Mouse (Mus musculus): Measurements from ENCODE around the gene Fam163b. TPM values are rescaled to one million over a fixed set of nuclear protein-coding genes. Genes with fewer than 3 reads are reported as not detected.
A peak's percentile ranks its signal among the peaks of the same experiment; 100 is the strongest.

Fam163b gene
- polyA plus RNA-seq, 1 experiment from 2014 or later = 0.24 TPM

DNA sequence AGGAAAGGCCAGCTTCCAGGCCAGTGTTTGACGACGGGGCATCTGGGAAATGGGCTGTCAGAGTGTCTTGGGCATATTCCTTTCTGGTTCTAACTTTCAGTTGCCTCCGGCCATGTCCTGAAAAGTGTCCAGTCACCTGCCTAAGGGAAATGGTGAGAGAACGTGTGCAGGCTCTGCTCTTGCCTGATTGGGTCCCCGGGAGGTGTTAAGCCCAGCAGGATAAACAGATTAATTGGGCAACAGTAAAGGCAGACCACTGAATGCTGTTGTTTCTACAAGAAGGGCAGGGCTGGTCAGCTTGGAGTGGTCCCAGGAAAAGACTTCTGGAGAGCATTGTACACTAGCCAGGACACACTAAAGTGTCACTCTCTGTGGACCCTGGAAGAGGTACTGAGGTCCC lies 53.6 kb downstream of the Fam163b start:
- no peak overlapping the region for H3K9ac ChIP-seq (ENCODE audit: low read length)
- H3K9me3 ChIP-seq (ENCODE audit: control insufficient read depth, low read length) = no peaks in the 10 kb centered on the region
- ATAC-seq (replicated peaks; ENCODE audit: low FRiP score, low TSS enrichment, low read depth) (no peak), DNase-seq (ENCODE audit: low spot score) (no peak)
- no peaks in the 10 kb centered on the region for H3K36me3 ChIP-seq (ENCODE audit: control insufficient read depth, insufficient read depth, low read length)
- H3K27me3 ChIP-seq (replicated peaks; ENCODE audit: control insufficient read depth, insufficient read depth, low read length) = no peaks in the 10 kb centered on the region
- H3K4me3 ChIP-seq (ENCODE audit: low read depth, low read length) = no peak overlapping the region
- H3K4me2 ChIP-seq (ENCODE audit: low read length) = no peak overlapping the region
- 69% methylated on average over 5 of the region's 5 CpGs for WGBS
- peak overlapping the region; percentile 36; the same call in 1 of the 2 replicates for H3K27ac ChIP-seq (ENCODE audit: low read depth)
- H3K4me1 ChIP-seq (replicated peaks; ENCODE audit: control insufficient read depth, insufficient read depth, low read length) = peaks cover 27% of the 10 kb centered on the region

DNA sequence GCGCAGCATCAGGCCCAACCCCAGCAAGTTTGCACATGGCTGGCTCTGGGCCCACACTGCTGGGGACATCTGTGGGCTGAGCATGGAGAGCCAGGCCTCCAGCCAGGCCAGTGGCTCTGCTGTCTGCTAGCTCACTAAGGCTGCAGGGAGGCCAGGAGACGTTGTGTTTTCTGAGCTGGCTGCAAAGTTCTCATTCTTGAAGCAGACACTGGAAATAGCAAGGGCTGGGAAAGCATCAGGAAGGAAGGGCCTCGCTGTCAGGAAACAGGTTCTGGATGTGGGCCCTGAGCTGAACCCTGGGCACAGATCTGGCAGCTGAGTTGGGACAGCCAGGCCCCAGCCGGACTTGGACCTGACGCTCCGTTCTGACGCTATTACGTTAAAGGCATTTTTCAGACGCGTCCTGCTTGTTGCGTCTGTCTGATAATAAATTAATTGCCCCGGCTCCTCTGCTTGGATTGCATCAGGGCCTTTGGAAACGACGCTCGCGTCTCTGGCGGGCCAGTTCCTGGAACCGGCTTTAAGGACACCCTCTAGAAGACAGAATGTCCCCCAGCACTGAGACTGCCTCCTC lies 54.1 kb downstream of the Fam163b start:
- H3K27me3 ChIP-seq (replicated peaks; ENCODE audit: control insufficient read depth, insufficient read depth, low read length) = no peaks in the 10 kb centered on the region
- no peak overlapping the region for H3K4me3 ChIP-seq (ENCODE audit: low read depth, low read length)
- no peak for ATAC-seq (replicated peaks; ENCODE audit: low FRiP score, low TSS enrichment, low read depth)
- H3K9me3 ChIP-seq (ENCODE audit: control insufficient read depth, low read length) = no peaks in the 10 kb centered on the region
- peaks cover 29% of the 10 kb centered on the region for H3K4me1 ChIP-seq (replicated peaks; ENCODE audit: control insufficient read depth, insufficient read depth, low read length)
- no peak overlapping the region for H3K4me2 ChIP-seq (ENCODE audit: low read length)
- no peaks in the 10 kb centered on the region for H3K36me3 ChIP-seq (ENCODE audit: control insufficient read depth, insufficient read depth, low read length)
- H3K9ac ChIP-seq (ENCODE audit: low read length) = no peak overlapping the region
- no peak for DNase-seq (ENCODE audit: low spot score)
- peak overlapping the region; percentile 36; the same call in 1 of the 2 replicates for H3K27ac ChIP-seq (ENCODE audit: low read depth)
- WGBS = 14% methylated on average over 18 of the region's 18 CpGs

GRCm38 (mm10) chr2:27087581-27087980 lies 54.7 kb downstream of the Fam163b start:
- Histone ChIP-seq H3K27ac (ENCODE audit: low read depth) (peak overlapping the region; percentile 36; the same call in 1 of the 2 replicates), H3K9ac (ENCODE audit: low read length) (no peak overlapping the region), H3K9me3 (ENCODE audit: control insufficient read depth, low read length) (no peaks in the 10 kb centered on the region), H3K36me3 (ENCODE audit: control insufficient read depth, insufficient read depth, low read length) (no peaks in the 10 kb centered on the region), H3K4me3 (ENCODE audit: low read depth, low read length) (no peak overlapping the region), H3K27me3 (replicated peaks; ENCODE audit: control insufficient read depth, insufficient read depth, low read length) (no peaks in the 10 kb centered on the region), H3K4me2 (ENCODE audit: low read length) (no peak overlapping the region), H3K4me1 (replicated peaks; ENCODE audit: control insufficient read depth, insufficient read depth, low read length) (peaks cover 29% of the 10 kb centered on the region)
- WGBS = 82% methylated on average over 5 of the region's 5 CpGs
- ATAC-seq (replicated peaks; ENCODE audit: low FRiP score, low TSS enrichment, low read depth) (no peak), DNase-seq (ENCODE audit: low spot score) (no peak)

- Histone ChIP-seq H3K9me3 (ENCODE audit: control insufficient read depth, low read length) (no peaks in the 10 kb centered on the region), H3K27ac (ENCODE audit: low read depth) (no peak overlapping the region), H3K27me3 (replicated peaks; ENCODE audit: control insufficient read depth, insufficient read depth, low read length) (no peaks in the 10 kb centered on the region), H3K9ac (ENCODE audit: low read length) (no peak overlapping the region), H3K4me1 (replicated peaks; ENCODE audit: control insufficient read depth, insufficient read depth, low read length) (peaks cover 29% of the 10 kb centered on the region), H3K4me3 (ENCODE audit: low read depth, low read length) (no peak overlapping the region), H3K36me3 (ENCODE audit: control insufficient read depth, insufficient read depth, low read length) (no peaks in the 10 kb centered on the region), H3K4me2 (ENCODE audit: low read length) (no peak overlapping the region)
- WGBS = 85% methylated on average over 4 of the region's 4 CpGs
- no peak for ATAC-seq (replicated peaks; ENCODE audit: low FRiP score, low TSS enrichment, low read depth)
- no peak for DNase-seq (ENCODE audit: low spot score)
These were observed 55.7 kb downstream of the Fam163b start for GRCm38 (mm10) chr2:27086483-27087010.

DNA sequence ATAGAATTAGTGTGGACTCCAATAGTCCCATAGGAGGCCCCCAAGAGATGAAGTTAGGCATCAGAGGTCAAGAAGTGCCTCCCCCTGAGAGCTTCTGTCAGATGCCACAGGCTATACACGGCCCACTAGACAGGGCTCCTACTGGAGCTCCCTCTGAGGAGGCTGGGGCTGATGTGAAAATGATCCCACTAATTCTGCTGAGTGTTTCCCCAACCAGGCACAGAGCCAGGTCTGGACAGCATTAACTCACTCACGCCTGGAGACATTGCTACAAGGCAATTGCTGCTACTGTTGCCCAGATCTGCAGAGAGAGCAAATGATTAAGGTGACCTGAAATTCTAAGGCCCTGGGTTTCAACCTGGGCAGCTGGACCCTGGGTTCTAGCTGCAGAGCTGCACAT lies 56.5 kb downstream of the Fam163b start:
- Histone ChIP-seq H3K27ac (ENCODE audit: low read depth) (no peak overlapping the region), H3K4me3 (ENCODE audit: low read depth, low read length) (no peak overlapping the region), H3K4me1 (replicated peaks; ENCODE audit: control insufficient read depth, insufficient read depth, low read length) (peaks cover 29% of the 10 kb centered on the region), H3K27me3 (replicated peaks; ENCODE audit: control insufficient read depth, insufficient read depth, low read length) (no peaks in the 10 kb centered on the region), H3K9ac (ENCODE audit: low read length) (no peak overlapping the region), H3K9me3 (ENCODE audit: control insufficient read depth, low read length) (no peaks in the 10 kb centered on the region), H3K36me3 (ENCODE audit: control insufficient read depth, insufficient read depth, low read length) (no peaks in the 10 kb centered on the region), H3K4me2 (ENCODE audit: low read length) (no peak overlapping the region)
- ATAC-seq (replicated peaks; ENCODE audit: low FRiP score, low TSS enrichment, low read depth) (no peak), DNase-seq (ENCODE audit: low spot score) (no peak)
- WGBS = 19% methylated on average over 2 of the region's 2 CpGs

DNA sequence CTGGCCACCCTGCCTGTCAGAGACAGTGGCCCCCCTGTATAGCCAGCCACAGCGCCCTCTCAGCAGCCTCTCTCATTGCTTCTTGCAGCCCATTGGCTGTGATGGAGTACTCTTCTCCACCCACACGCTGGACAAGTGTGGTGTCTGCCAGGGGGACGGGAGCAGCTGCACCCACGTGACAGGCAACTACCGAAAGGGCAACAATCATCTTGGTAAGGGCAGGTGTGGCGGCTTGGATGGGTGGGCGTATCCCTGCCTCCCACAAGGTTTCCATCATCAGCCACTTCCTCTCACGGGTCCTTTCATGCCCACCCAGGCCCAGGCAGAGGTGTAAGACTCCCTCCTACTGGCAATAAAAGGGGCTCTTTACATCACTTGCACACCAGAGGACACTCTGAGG lies 57.3 kb downstream of the Fam163b start:
- no peak overlapping the region for H3K9ac ChIP-seq (ENCODE audit: low read length)
- no peak overlapping the region for H3K4me3 ChIP-seq (ENCODE audit: low read depth, low read length)
- H3K27ac ChIP-seq (ENCODE audit: low read depth) = no peak overlapping the region
- H3K4me2 ChIP-seq (ENCODE audit: low read length) = no peak overlapping the region
- DNase-seq (ENCODE audit: low spot score) (no peak), ATAC-seq (replicated peaks; ENCODE audit: low FRiP score, low TSS enrichment, low read depth) (no peak)
- H3K4me1 ChIP-seq (replicated peaks; ENCODE audit: control insufficient read depth, insufficient read depth, low read length) = peaks cover 30% of the 10 kb centered on the region
- no peaks in the 10 kb centered on the region for H3K27me3 ChIP-seq (replicated peaks; ENCODE audit: control insufficient read depth, insufficient read depth, low read length)
- WGBS = 29% methylated on average over 8 of the region's 8 CpGs
- no peaks in the 10 kb centered on the region for H3K9me3 ChIP-seq (ENCODE audit: control insufficient read depth, low read length)
- no peaks in the 10 kb centered on the region for H3K36me3 ChIP-seq (ENCODE audit: control insufficient read depth, insufficient read depth, low read length)

DNA sequence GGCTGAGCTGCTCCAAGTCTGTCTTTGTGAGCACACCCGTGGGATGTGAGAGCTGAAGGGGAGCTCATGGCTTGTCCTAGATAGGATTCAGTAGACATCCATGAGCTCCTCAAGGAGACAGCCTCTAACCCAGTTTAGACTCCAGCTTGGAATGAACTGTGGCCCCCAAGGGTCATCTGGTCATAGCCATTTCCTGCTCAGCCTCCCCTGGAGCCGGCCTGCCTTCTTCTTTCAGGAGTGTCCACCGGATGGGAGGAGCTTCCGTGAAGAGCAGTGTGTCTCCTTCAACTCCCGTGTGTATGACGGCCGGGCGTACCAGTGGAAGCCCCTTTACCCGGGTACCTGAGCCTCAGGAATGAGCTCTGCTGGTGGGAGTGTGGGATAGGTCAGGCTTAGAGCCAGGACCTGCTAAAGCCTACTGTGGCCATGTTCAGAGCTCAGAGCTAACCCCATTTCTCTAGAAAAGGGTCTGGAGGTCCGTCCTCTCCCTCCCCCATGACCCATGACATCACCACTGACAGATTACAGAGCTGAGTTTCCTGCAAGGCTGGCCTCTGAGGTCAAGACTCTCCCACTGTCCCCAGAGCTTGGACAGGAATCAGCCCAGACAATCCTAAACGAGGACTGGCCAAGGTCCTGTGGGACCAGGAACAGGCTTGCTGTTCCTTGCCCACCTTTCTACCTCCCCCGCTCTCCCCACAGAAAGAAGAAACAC lies 58.4 kb downstream of the Fam163b start:
- WGBS = 64% methylated on average over 12 of the region's 12 CpGs
- ATAC-seq (replicated peaks; ENCODE audit: low FRiP score, low TSS enrichment, low read depth) (no peak), DNase-seq (ENCODE audit: low spot score) (no peak)
- H3K27me3 ChIP-seq (replicated peaks; ENCODE audit: control insufficient read depth, insufficient read depth, low read length) = no peaks in the 10 kb centered on the region
- no peak overlapping the region for H3K27ac ChIP-seq (ENCODE audit: low read depth)
- H3K9me3 ChIP-seq (ENCODE audit: control insufficient read depth, low read length) = no peaks in the 10 kb centered on the region
- peaks cover 40% of the 10 kb centered on the region for H3K4me1 ChIP-seq (replicated peaks; ENCODE audit: control insufficient read depth, insufficient read depth, low read length)
- H3K4me3 ChIP-seq (ENCODE audit: low read depth, low read length) = no peak overlapping the region
- no peak overlapping the region for H3K9ac ChIP-seq (ENCODE audit: low read length)
- no peak overlapping the region for H3K4me2 ChIP-seq (ENCODE audit: low read length)
- no peaks in the 10 kb centered on the region for H3K36me3 ChIP-seq (ENCODE audit: control insufficient read depth, insufficient read depth, low read length)

- no peaks in the 10 kb centered on the region for H3K36me3 ChIP-seq (ENCODE audit: control insufficient read depth, insufficient read depth, low read length)
- ATAC-seq (replicated peaks; ENCODE audit: low FRiP score, low TSS enrichment, low read depth) = no peak
- no peaks in the 10 kb centered on the region for H3K27me3 ChIP-seq (replicated peaks; ENCODE audit: control insufficient read depth, insufficient read depth, low read length)
- WGBS = 75% methylated on average over 2 of the region's 2 CpGs
- H3K4me1 ChIP-seq (replicated peaks; ENCODE audit: control insufficient read depth, insufficient read depth, low read length) = peaks cover 34% of the 10 kb centered on the region
- no peak overlapping the region for H3K27ac ChIP-seq (ENCODE audit: low read depth)
- no peak overlapping the region for H3K4me3 ChIP-seq (ENCODE audit: low read depth, low read length)
- no peak overlapping the region for H3K9ac ChIP-seq (ENCODE audit: low read length)
- no peak for DNase-seq (ENCODE audit: low spot score)
- no peaks in the 10 kb centered on the region for H3K9me3 ChIP-seq (ENCODE audit: control insufficient read depth, low read length)
- peak overlapping the region; percentile 20; the same call in 1 of the 2 replicates for H3K4me2 ChIP-seq (ENCODE audit: low read length)
These were observed 62.6 kb downstream of the Fam163b start for GRCm38 (mm10) chr2:27079649-27080048.

Data from intestine, embryonic 14.5 days (tissue).